Mouse (Mus musculus) kidney, adult 2 months (tissue): ENCODE data around the gene Ddost. TPM values are rescaled to one million over a fixed set of nuclear protein-coding genes. Genes with fewer than 3 reads are reported as not detected.
A peak's percentile ranks its signal among the peaks of the same experiment; 100 is the strongest.

Experiments used
- DNase-seq: peaks from one replicate; pipeline ENCODE4 v3.0.0; 2021
- H3K27ac ChIP-seq: fragments of 200-500 bp; 2 replicates; pipeline ENCODE4 v1.5.1; 2012; ENCODE audit warnings: low read depth, low read length, control low read depth, inconsistent platforms; ENCODE audit not compliant: insufficient read depth
- H3K27me3 ChIP-seq: fragments of 200-500 bp; replicated peaks from 2 replicates; pipeline ENCODE4 v1.6.1; 2012; ENCODE audit warnings: mild to moderate bottlenecking, moderate library complexity, low read length, inconsistent platforms; ENCODE audit not compliant: control insufficient read depth, insufficient read depth
- H3K36me3 ChIP-seq: fragments of 200-500 bp; 2 replicates; pipeline ENCODE4 v1.6.1; 2012; ENCODE audit warnings: mild to moderate bottlenecking, moderate library complexity, low read length, inconsistent platforms; ENCODE audit not compliant: control insufficient read depth, insufficient read depth
- H3K4me1 ChIP-seq: fragments of 200-500 bp; 2 replicates; pipeline ENCODE4 v1.6.1; 2011; ENCODE audit warnings: low read length; ENCODE audit not compliant: control insufficient read depth, insufficient read depth
- H3K4me3 ChIP-seq: fragments of 200-500 bp; 2 replicates; pipeline ENCODE4 v1.5.1; 2011; ENCODE audit warnings: mild to moderate bottlenecking, low read depth, low read length, control low read depth; ENCODE audit not compliant: insufficient read depth
- CTCF ChIP-seq: fragments of 200-500 bp; conservative IDR thresholded peaks from 2 replicates; pipeline ENCODE4 v1.5.1; 2011; ENCODE audit warnings: low read depth, mild to moderate bottlenecking, control low read depth, low read length, moderate library complexity, mixed read lengths; ENCODE audit not compliant: insufficient read depth, insufficient read length
- POLR2A ChIP-seq: fragments of 200-500 bp; IDR thresholded peaks from one replicate; pipeline ENCODE4 v1.6.1; 2011; ENCODE audit warnings: low read depth, low read length, control low read depth
- WGBS: fragments of 180-500 bp; shearing (Covaris S2); methylation state at CpG from one replicate; pipeline ENCODE4 v1.1.7; 2018; 5-methylcytosine and 5-hydroxymethylcytosine counted together
- polyA plus RNA-seq: library from polyadenylated mRNA; depleted of rRNA; stranded (reverse); fragments of >200 nt; gene quantifications from 2 replicates; pipeline ENCODE4 v1.2.3, GENCODE M21; 2012; rRNA removed

Gene Ddost
- polyA plus RNA-seq, 1 experiment, result 157 TPM

DNA sequence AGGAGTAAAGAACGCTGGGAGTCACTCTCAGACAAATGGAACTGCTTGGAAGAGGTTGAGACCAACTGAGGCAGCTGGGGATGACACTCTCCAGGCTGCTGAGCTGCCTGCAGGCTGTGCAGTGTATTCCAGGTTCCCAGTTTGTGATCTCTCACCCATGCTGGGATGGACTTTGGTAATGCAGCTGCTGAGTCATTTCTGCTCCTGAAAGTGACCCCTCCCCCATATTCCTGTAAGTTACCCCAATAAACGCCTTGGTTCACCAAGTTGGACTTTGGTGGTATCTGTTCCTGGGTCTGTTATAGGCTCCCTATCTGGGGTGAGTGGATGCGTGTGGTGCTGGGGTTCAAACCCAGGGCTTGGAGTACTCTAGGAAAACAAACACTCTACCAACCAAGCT, 53.6 kb downstream of the Ddost start:
- no peak overlapping the region for H3K27ac ChIP-seq
- H3K27me3 ChIP-seq, result no peaks in the 10 kb centered on the region
- no peak for TF ChIP-seq POLR2A
- no peak for TF ChIP-seq CTCF
- peak; percentile 72 for DNase-seq
- peaks cover 16% of the 10 kb centered on the region for H3K4me1 ChIP-seq
- 56% methylated on average over 3 of the region's 3 CpGs for WGBS
- no peaks in the 10 kb centered on the region for H3K36me3 ChIP-seq
- no peak overlapping the region for H3K4me3 ChIP-seq

GRCm38 (mm10) chr4:138361370-138361821, 56.9 kb downstream of the Ddost start:
- no peak overlapping the region for H3K27ac ChIP-seq
- no peaks in the 10 kb centered on the region for H3K27me3 ChIP-seq
- DNase-seq, result no peak
- 30% methylated on average over 11 of the region's 11 CpGs for WGBS
- H3K4me1 ChIP-seq, result peaks cover 12% of the 10 kb centered on the region
- H3K36me3 ChIP-seq, result no peaks in the 10 kb centered on the region; the same call in 1 of the 2 replicates
- no peak overlapping the region for H3K4me3 ChIP-seq
- TF ChIP-seq POLR2A (no peak), CTCF (no peak)

Other genes starting within 250 kb of the Ddost start
- 53.1 and 59.5 TPM in 2 replicates for gene Hp1bp3, start 88.4 kb upstream of the Ddost start, polyA plus RNA-seq
- 0.23 and 0.29 TPM in 2 replicates for gene Sh2d5, start 54.3 kb upstream of the Ddost start, polyA plus RNA-seq
- 0.48 and 0.64 TPM in 2 replicates for gene Kif17, start 54.3 kb upstream of the Ddost start, polyA plus RNA-seq
- 226 and 272 TPM in 2 replicates for gene Pink1, start 21.6 kb downstream of the Ddost start, polyA plus RNA-seq
- 394 and 454 TPM in 2 replicates for gene Cda, start 63.3 kb downstream of the Ddost start, polyA plus RNA-seq
- not detected in 2 replicates for gene Fam43b, start 91.8 kb downstream of the Ddost start, polyA plus RNA-seq
- gene Mul1, start 129.9 kb downstream of the Ddost start, polyA plus RNA-seq, result 31.3 and 31.8 TPM in 2 replicates
- 39.6 and 40.1 TPM in 2 replicates for gene Camk2n1, start 149.6 kb downstream of the Ddost start, polyA plus RNA-seq